Mouse (Mus musculus) hindbrain, postnatal 0 days (tissue): Measurements from ENCODE around the gene Ccdc61. TPM values are rescaled to one million over a fixed set of nuclear protein-coding genes. Genes with fewer than 3 reads are reported as not detected.
"Not testable (repeated sequence)": the region's sequence is repeated elsewhere in the genome, so short reads cannot be mapped to it uniquely, and the experiment has no call there.

Source experiments
- ATAC-seq: fragments of 200-750 bp; cut with Nextera tagmentation; 2 replicates; pipeline ENCODE4 v1.8.0; 2017; ENCODE audit warnings: mild to moderate bottlenecking, moderate TSS enrichment, moderate library complexity
- DNase-seq: peaks from one replicate; pipeline ENCODE4 v3.0.0-alpha.2; 2015; ENCODE audit warnings: low spot score
- H3K27ac ChIP-seq: fragments of 300-500 bp; sonication (generic); 2 replicates; pipeline ENCODE4 v1.5.1; 2014; ENCODE audit warnings: mild to moderate bottlenecking
- H3K27me3 ChIP-seq: fragments of 300-500 bp; sonication (generic); 2 replicates; pipeline ENCODE4 v1.6.1; 2014; ENCODE audit warnings: low read length, mixed read lengths; ENCODE audit not compliant: insufficient read depth
- H3K36me3 ChIP-seq: fragments of 300-500 bp; sonication (generic); 2 replicates; pipeline ENCODE4 v1.6.1; 2014; ENCODE audit warnings: low read length, mixed read lengths; ENCODE audit not compliant: insufficient read depth
- H3K4me1 ChIP-seq: fragments of 300-500 bp; sonication (generic); 2 replicates; pipeline ENCODE4 v1.6.1; 2014; ENCODE audit warnings: antibody characterized with exemption, low read length, mixed read lengths; ENCODE audit not compliant: insufficient read depth
- H3K4me2 ChIP-seq: fragments of 300-500 bp; sonication (generic); 2 replicates; pipeline ENCODE4 v1.6.1; 2014; ENCODE audit warnings: low read depth, mild to moderate bottlenecking, low read length, moderate library complexity, mixed read lengths
- H3K4me3 ChIP-seq: fragments of 300-500 bp; sonication (generic); 2 replicates; pipeline ENCODE4 v1.5.1; 2014; ENCODE audit warnings: low read length
- H3K9ac ChIP-seq: fragments of 300-500 bp; sonication (generic); replicated peaks from 2 replicates; pipeline ENCODE4 v1.6.1; 2014; ENCODE audit warnings: mild to moderate bottlenecking, low read length, moderate library complexity, mixed read lengths
- H3K9me3 ChIP-seq: fragments of 300-500 bp; sonication (generic); 2 replicates; pipeline ENCODE4 v1.6.1; 2016; ENCODE audit warnings: low read length, mixed read lengths
- CTCF ChIP-seq: IDR thresholded peaks from 2 replicates; pipeline ENCODE4 v1.5.1; 2016; ENCODE audit warnings: antibody characterized with exemption, control low read depth, low read depth
- WGBS: fragments of 180-500 bp; shearing (Covaris S2); extraction: QIAGEN DNeasy Blood & Tissue Kit; methylation state at CpG from one replicate; pipeline ENCODE4 v1.1.7; 2014; 5-methylcytosine and 5-hydroxymethylcytosine counted together
- polyA plus RNA-seq: library from polyadenylated mRNA; unstranded; fragments of >200 nt; fragmentation: Nextera tagmentation; extraction: Ambion mirVana; gene quantifications from 2 replicates; pipeline ENCODE4 v1.2.1, GENCODE M21; 2015
- total RNA-seq: library from RNA; depleted of rRNA; stranded (reverse); fragments of >200 nt; gene quantifications from 2 replicates; pipeline ENCODE4 v1.2.3, GENCODE M21; 2014

Ccdc61 gene
- total and polyA plus RNA-seq, 2 experiments from 2014 or later, result 22.0 to 32.9 TPM

- Histone ChIP-seq H3K4me2 (peak overlapping the region; percentile 89), H3K36me3 (no peaks in the 10 kb centered on the region), H3K4me1 (no peaks in the 10 kb centered on the region), H3K9me3 (no peaks in the 10 kb centered on the region), H3K9ac (peak overlapping the region; percentile 31; the same call in 1 of the 2 replicates), H3K4me3 (peak overlapping the region; percentile 45), H3K27me3 (no peaks in the 10 kb centered on the region), H3K27ac (no peak overlapping the region)
- ATAC-seq, result peak; percentile 68
- TF ChIP-seq CTCF, result no peak
- peak; percentile 53 for DNase-seq
- 30% methylated on average over 14 of the region's 14 CpGs for WGBS
Measured at GRCm38 (mm10) chr7:18872014-18872802, 38.0 kb downstream of the Ccdc61 start.

GRCm38 (mm10) chr7:18871031-18871430 lies 39.2 kb downstream of the Ccdc61 start, which contains the start of gene Pglyrp1:
TSS of gene Pglyrp1 (plus strand) at chr7:18871331.
- H3K36me3 ChIP-seq, H3K27me3 ChIP-seq, DNase-seq, H3K9ac ChIP-seq, ATAC-seq, H3K27ac ChIP-seq, H3K4me3 ChIP-seq, H3K4me1 ChIP-seq, H3K9me3 ChIP-seq: not testable (repeated sequence)
- no CpG with 5 or more reads among the region's 8 CpGs for whole genome bisulfite sequencing
- H3K4me2 ChIP-seq, result peak within 1 kb of the TSS; percentile 89; the same call in 1 of the 2 replicates

- 0 out of 2 replicates have a peak, but pooled peaks have one; percentile 19 for TF ChIP-seq CTCF
- no peak overlapping the region for H3K4me3 ChIP-seq
- no peaks in the 10 kb centered on the region for H3K4me1 ChIP-seq
- H3K36me3 ChIP-seq, result no peaks in the 10 kb centered on the region
- WGBS, result 93% methylated on average over 2 of the region's 2 CpGs
- no peak overlapping the region for H3K9ac ChIP-seq
- H3K4me2 ChIP-seq, result no peak overlapping the region
- ATAC-seq (no peak), DNase-seq (no peak)
- H3K9me3 ChIP-seq, result no peaks in the 10 kb centered on the region
- no peaks in the 10 kb centered on the region for H3K27me3 ChIP-seq
- no peak overlapping the region for H3K27ac ChIP-seq
Measured at GRCm38 (mm10) chr7:18868491-18868890, 41.7 kb downstream of the Ccdc61 start.

GRCm38 (mm10) chr7:18862801-18863200 lies 47.4 kb downstream of the Ccdc61 start:
- DNase-seq (no peak), ATAC-seq (no peak)
- Histone ChIP-seq H3K4me2 (no peak overlapping the region), H3K9me3 (no peaks in the 10 kb centered on the region), H3K9ac (no peak overlapping the region), H3K36me3 (no peaks in the 10 kb centered on the region), H3K27me3 (no peaks in the 10 kb centered on the region), H3K27ac (no peak overlapping the region), H3K4me1 (no peaks in the 10 kb centered on the region), H3K4me3 (no peak overlapping the region)
- 79% methylated on average over 6 of the region's 6 CpGs for WGBS
- TF ChIP-seq CTCF, result no peak

- no peaks in the 10 kb centered on the region for H3K4me1 ChIP-seq
- no peak overlapping the region for H3K4me2 ChIP-seq
- WGBS, result 80% methylated on average over 5 of the region's 5 CpGs
- H3K36me3 ChIP-seq, result no peaks in the 10 kb centered on the region
- DNase-seq, result no peak
- TF ChIP-seq CTCF, result no peak
- no peaks in the 10 kb centered on the region for H3K27me3 ChIP-seq
- H3K27ac ChIP-seq, result no peak overlapping the region; the same call in 1 of the 2 replicates
- no peak for ATAC-seq
- H3K4me3 ChIP-seq, result no peak overlapping the region
- no peaks in the 10 kb centered on the region for H3K9me3 ChIP-seq
- no peak overlapping the region for H3K9ac ChIP-seq
Measured at GRCm38 (mm10) chr7:18858310-18858916, 51.8 kb downstream of the Ccdc61 start.

- Histone ChIP-seq H3K4me1 (no peaks in the 10 kb centered on the region), H3K36me3 (no peaks in the 10 kb centered on the region), H3K4me3 (no peak overlapping the region), H3K9me3 (no peaks in the 10 kb centered on the region), H3K27ac (no peak overlapping the region), H3K9ac (no peak overlapping the region), H3K27me3 (no peaks in the 10 kb centered on the region), H3K4me2 (no peak overlapping the region)
- WGBS, result 95% methylated on average over 1 of the region's 1 CpGs
- no peak for TF ChIP-seq CTCF
- DNase-seq, result no peak
- ATAC-seq, result no peak
Measured at GRCm38 (mm10) chr7:18848395-18848794, 61.8 kb downstream of the Ccdc61 start.

- 61% methylated on average over 5 of the region's 5 CpGs for WGBS
- no peaks in the 10 kb centered on the region for H3K36me3 ChIP-seq
- no peak overlapping the region for H3K9ac ChIP-seq
- no peak for ATAC-seq
- no peak overlapping the region for H3K4me3 ChIP-seq
- no peak for DNase-seq
- H3K27ac ChIP-seq, result no peak overlapping the region
- no peak for TF ChIP-seq CTCF
- no peak overlapping the region for H3K4me2 ChIP-seq
- no peaks in the 10 kb centered on the region for H3K27me3 ChIP-seq
- no peaks in the 10 kb centered on the region for H3K4me1 ChIP-seq
- H3K9me3 ChIP-seq, result no peaks in the 10 kb centered on the region
Measured at GRCm38 (mm10) chr7:18844811-18845210, 65.4 kb downstream of the Ccdc61 start.
